ENCODE assay signal across 15 mouse cellular contexts in genomic region chr4:114550471-114551156, GRCm38 (mm10).
DNase-seq lines count a peak whose midpoint lies in the region; ATAC-seq lines count a peak whose summit lies in the region.
"Had no signal": no experiment of that assay in that cellular context is flagged by ENCODE, and none has a peak within 500 bp of the region (broad histone marks: within the 10 kb centered on the region; RNA-seq: fewer than 3 reads in every experiment).

No protein-coding gene starts in this region.

- 63% methylated on average over 11 of the region's 11 CpGs for WGBS in heart, embryonic 12.5 days

- H3K9ac ChIP-seq in heart, embryonic 12.5 days: no peak overlapping the region
- H3K9ac ChIP-seq: lung, embryonic 15.5 days had no signal

- DNase-seq in heart, adult 9 months (ENCODE audit: low spot score in 2 of 2): no peak
- peak; percentile 3 for DNase-seq in kidney, adult 11 months
- DNase-seq in kidney, postnatal 25 days: no peak
- DNase-seq in testis, postnatal 10 days (ENCODE audit: low spot score): peak; percentile 32
- no peak for DNase-seq in testis, postnatal 14 days (ENCODE audit: low spot score)
- no peak for DNase-seq in spleen, postnatal 14 days (ENCODE audit: low spot score in 2 of 2)
- DNase-seq: adrenal gland, postnatal 36 days; cerebellum, postnatal 36 days; gastrocnemius, postnatal 36 days; kidney, adult 8-10 months; left cerebral cortex, postnatal 4 days had no signal

- no peaks in the 10 kb centered on the region for H3K36me3 ChIP-seq in heart, embryonic 12.5 days
- H3K36me3 ChIP-seq: G1E; lung, embryonic 15.5 days had no signal

- peaks cover 14% of the 10 kb centered on the region for H3K4me1 ChIP-seq in heart, embryonic 12.5 days (replicated peaks)

- ATAC-seq in heart, embryonic 12.5 days (ENCODE audit: insufficient number of reproducible peaks, low FRiP score): no peak
- no peak for ATAC-seq in activated CD4-positive, CD25-positive, alpha-beta regulatory T cell, adult 4 months

- H3K4me2 ChIP-seq in heart, embryonic 12.5 days: no peak overlapping the region
- H3K4me2 ChIP-seq: lung, embryonic 15.5 days had no signal

- H3K9me3 ChIP-seq in heart, embryonic 12.5 days (replicated peaks): no peaks in the 10 kb centered on the region
- H3K9me3 ChIP-seq: lung, embryonic 15.5 days had no signal

- H3K27ac ChIP-seq in heart, embryonic 12.5 days (ENCODE audit: poor library complexity, severe bottlenecking): 0 out of 2 replicates have a peak overlapping the region, but pooled peaks have one; percentile 21
- H3K27ac ChIP-seq: lung, embryonic 15.5 days had no signal

- no peak overlapping the region for H3K4me3 ChIP-seq in heart, embryonic 12.5 days
- H3K4me3 ChIP-seq: lung, embryonic 15.5 days had no signal

- H3K27me3 ChIP-seq in heart, embryonic 12.5 days (replicated peaks): 0 out of 2 replicates have a peak, but pooled peaks cover 4% of the 10 kb centered on the region
- H3K27me3 ChIP-seq: lung, embryonic 15.5 days had no signal

Comparison
In these comparisons a context has a peak if more than half of its experiments do, and no peak if none do; other contexts are left out.
1. DNase-seq: peak in kidney, adult 11 months (single experiment) and testis, postnatal 10 days (single experiment); none in heart, adult 9 months (0 of 2), kidney, postnatal 25 days (0 of 2), testis, postnatal 14 days (single experiment) and spleen, postnatal 14 days (0 of 2).